Mouse (Mus musculus) layer of hippocampus, adult 9-10 months (tissue): ENCODE measurements at regions not wholly inside any gene's neighbourhood (a gene's known extent, or its start where the extent isn't known, plus 50 kb on each side); places are given as distances from the start of the nearest gene placed in this dataset.

Experiments used
- DNase-seq: peaks from one replicate; pipeline ENCODE4 v3.0.0; 2022; ENCODE audit warnings: low spot score

DNA sequence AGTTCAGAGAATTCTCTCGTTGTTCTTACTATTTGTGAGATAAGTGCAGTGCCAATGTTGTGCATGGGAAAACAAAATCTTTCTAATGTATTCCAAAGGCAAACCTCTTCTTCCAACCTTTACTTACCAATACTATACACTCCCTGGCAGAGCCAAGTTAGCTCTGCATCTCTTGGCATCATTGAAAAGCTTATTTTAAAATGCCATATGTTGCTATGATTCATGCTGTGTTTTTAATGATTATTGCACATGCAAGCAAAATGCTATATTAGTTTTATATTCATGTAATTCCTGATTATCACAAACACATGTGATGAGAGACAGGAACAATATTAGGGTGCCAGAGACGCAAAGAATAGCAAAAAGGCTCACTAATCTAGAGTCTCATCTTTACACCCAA lies 64.3 kb upstream of the Pard3b start:
- no peak for DNase-seq

DNA sequence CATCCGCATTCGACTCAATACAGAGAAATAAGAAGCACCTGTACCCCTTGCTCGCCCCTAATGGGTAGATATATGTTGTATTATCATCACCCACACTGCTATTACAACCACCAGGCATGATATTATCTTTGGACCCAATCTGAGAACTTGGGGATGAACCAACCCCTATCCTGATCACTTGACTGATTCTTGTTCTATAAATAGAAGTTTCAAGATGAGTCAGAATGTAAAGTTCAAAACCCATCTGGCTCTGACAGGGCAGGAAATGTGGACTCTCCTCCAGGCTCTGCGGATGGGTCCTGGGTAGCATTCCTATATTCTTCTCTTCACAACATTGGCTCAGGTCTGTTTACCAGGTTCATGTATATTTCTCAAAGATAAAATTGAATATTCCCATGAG lies 61.9 kb upstream of the Pard3b start:
- DNase-seq = no peak

DNA sequence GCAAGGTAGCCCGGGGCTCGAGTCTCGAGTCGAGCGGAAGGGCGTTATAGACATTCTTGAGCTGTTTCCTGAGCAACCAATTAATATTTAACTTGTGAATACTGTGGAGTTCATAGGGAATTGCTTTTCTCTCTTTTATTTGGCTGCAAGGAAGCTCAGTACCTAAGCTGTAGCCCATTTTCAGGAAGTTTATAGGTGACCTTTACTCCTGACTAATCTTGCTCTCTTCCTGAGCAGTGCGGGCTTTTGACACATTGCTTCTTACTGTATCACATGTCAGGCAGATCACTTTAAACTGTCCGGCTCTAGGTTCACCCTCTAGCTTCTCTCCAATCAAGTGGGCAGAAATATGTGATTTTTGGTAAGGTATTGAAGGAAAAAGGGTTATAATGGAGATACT lies 51.4 kb upstream of the Pard3b start:
- no peak for DNase-seq
